Comparison of ENCODE assay signal across 9 mouse cellular contexts in the genomic region with DNA sequence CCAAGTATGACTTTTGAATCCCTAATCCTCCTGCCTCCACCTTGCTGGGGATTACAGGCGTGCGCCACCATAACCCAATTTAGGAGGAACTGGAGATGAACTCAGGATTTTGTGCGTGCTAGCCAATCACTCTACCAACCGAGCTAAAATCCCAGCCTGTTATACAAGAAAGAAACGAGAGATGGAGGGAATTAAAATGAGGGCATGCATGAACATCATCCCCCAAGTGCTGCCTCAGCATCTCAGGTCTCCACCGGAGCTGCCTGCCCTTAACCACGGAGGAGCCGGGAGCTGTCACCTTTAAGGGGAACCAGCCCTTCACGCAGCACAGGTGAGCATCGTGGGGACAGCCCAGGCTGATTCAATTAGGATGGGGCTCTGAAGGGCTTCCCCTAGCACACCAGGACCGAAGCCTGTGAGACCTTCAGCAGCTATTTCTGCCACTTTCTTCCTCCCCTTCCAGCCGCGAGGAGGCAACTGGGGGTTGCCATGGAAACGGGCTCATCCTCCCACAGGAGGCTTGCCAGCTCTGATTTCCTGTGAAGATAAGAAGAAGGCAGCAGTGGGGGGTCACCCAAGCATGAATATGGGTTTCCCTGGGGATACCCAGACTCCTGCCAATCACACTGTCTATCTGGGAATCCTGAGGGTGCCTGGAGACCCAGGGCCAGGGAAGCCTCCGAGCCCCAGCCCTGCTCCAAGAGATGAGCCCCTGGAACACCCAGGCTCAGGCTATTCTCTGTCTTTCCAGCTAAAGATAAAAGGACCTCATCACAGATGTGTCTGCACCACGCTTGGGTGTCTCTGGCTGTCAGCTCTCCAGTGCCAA. TPM values are rescaled to one million over a fixed set of nuclear protein-coding genes. Genes with fewer than 3 reads are reported as not detected.
DNase-seq lines count a peak whose midpoint lies in the region; ATAC-seq and TF ChIP-seq lines count a peak whose summit lies in the region.
"Had no signal": no experiment of that assay in that cellular context is flagged by ENCODE, and none has a peak within 500 bp of the region (broad histone marks: within the 10 kb centered on the region; RNA-seq: fewer than 3 reads in every experiment).

No protein-coding gene starts in this region.

- TF ChIP-seq EP300 in lung, postnatal 0 days (IDR thresholded peaks at IDR 0.05), result no peak

- no peak for ATAC-seq in neural tube, embryonic 11.5 days (ENCODE audit: insufficient read depth, low FRiP score, low TSS enrichment)
- ATAC-seq in hindbrain, embryonic 16.5 days, result peak; percentile 84
- no peak for ATAC-seq in lung, postnatal 0 days
- no peak for ATAC-seq in granulocyte monocyte progenitor cell, adult 5-6 weeks (replicated peaks; ENCODE audit: poor library complexity, severe bottlenecking)

- no peak for TF ChIP-seq CTCF in lung, postnatal 0 days (IDR thresholded peaks at IDR 0.05)

- H3K4me2 ChIP-seq in neural tube, embryonic 11.5 days (ENCODE audit: low read depth), result no peak overlapping the region
- peak overlapping the region; percentile 45 for H3K4me2 ChIP-seq in hindbrain, embryonic 16.5 days (ENCODE audit: low read length)
- no peak overlapping the region for H3K4me2 ChIP-seq in lung, postnatal 0 days (replicated peaks; ENCODE audit: low read depth, low read length)
- H3K4me2 ChIP-seq: lung, embryonic 14.5 days had no signal

- 0 out of 2 replicates have a peak, but pooled peaks cover 2% of the 10 kb centered on the region for H3K4me1 ChIP-seq in neural tube, embryonic 11.5 days (ENCODE audit: control insufficient read depth, insufficient read depth, low read length)
- peaks cover 18% of the 10 kb centered on the region for H3K4me1 ChIP-seq in hindbrain, embryonic 16.5 days (ENCODE audit: control insufficient read depth, insufficient read depth, low read depth, low read length)
- no peaks in the 10 kb centered on the region for H3K4me1 ChIP-seq in lung, postnatal 0 days (ENCODE audit: insufficient read depth, low read depth, low read length)

- H3K36me3 ChIP-seq in neural tube, embryonic 11.5 days (ENCODE audit: control insufficient read depth, insufficient read depth, low read length), result no peaks in the 10 kb centered on the region
- no peaks in the 10 kb centered on the region for H3K36me3 ChIP-seq in hindbrain, embryonic 16.5 days (ENCODE audit: control insufficient read depth, insufficient read depth, low read length)
- H3K36me3 ChIP-seq in lung, postnatal 0 days (ENCODE audit: insufficient read depth, low read length), result no peaks in the 10 kb centered on the region

- DNase-seq in neural tube, embryonic 11.5 days (ENCODE audit: low spot score), result peak; percentile 56
- no peak for DNase-seq in neural tube, embryonic 10.5 days (ENCODE audit: extremely low spot score, low spot score)
- DNase-seq in left cerebral cortex, postnatal 10 days (ENCODE audit: extremely low spot score in 1 of 2, low spot score in 2 of 2), result peak; percentile 87 to 92
- peak; percentile 86 for DNase-seq in right cerebral cortex, postnatal 14 days
- no peak for DNase-seq in lung, postnatal 0 days (ENCODE audit: low spot score)
- DNase-seq in spleen, postnatal 36 days (ENCODE audit: low spot score in 2 of 2), result no peak
- DNase-seq: lung, embryonic 14.5 days had no signal

- H3K27me3 ChIP-seq in neural tube, embryonic 11.5 days (ENCODE audit: control insufficient read depth, insufficient read depth, low read length), result no peaks in the 10 kb centered on the region
- no peaks in the 10 kb centered on the region for H3K27me3 ChIP-seq in hindbrain, embryonic 16.5 days (replicated peaks; ENCODE audit: control insufficient read depth, insufficient read depth, low read length)
- no peaks in the 10 kb centered on the region for H3K27me3 ChIP-seq in lung, postnatal 0 days (replicated peaks; ENCODE audit: insufficient read depth, low read length)

- H3K9me3 ChIP-seq in neural tube, embryonic 11.5 days (ENCODE audit: control insufficient read depth, low read length), result no peaks in the 10 kb centered on the region
- no peaks in the 10 kb centered on the region for H3K9me3 ChIP-seq in hindbrain, embryonic 16.5 days (ENCODE audit: control insufficient read depth, low read length)
- no peaks in the 10 kb centered on the region for H3K9me3 ChIP-seq in lung, postnatal 0 days (ENCODE audit: low read length)

- no peak overlapping the region for H3K9ac ChIP-seq in neural tube, embryonic 11.5 days (ENCODE audit: low read length)
- peak overlapping the region; percentile 46 for H3K9ac ChIP-seq in hindbrain, embryonic 16.5 days (ENCODE audit: low read depth, low read length)
- no peak overlapping the region for H3K9ac ChIP-seq in lung, postnatal 0 days (replicated peaks; ENCODE audit: low read depth)
- H3K9ac ChIP-seq: lung, embryonic 14.5 days had no signal

- H3K4me3 ChIP-seq in neural tube, embryonic 11.5 days (ENCODE audit: low read depth, low read length), result no peak overlapping the region
- 0 out of 2 replicates have a peak overlapping the region, but pooled peaks have one; percentile 12 for H3K4me3 ChIP-seq in hindbrain, embryonic 16.5 days (ENCODE audit: low read length)
- H3K4me3 ChIP-seq in lung, postnatal 0 days (ENCODE audit: low read depth, low read length), result no peak overlapping the region

- 53% methylated on average over 16 of the region's 16 CpGs for WGBS in neural tube, embryonic 11.5 days
- WGBS in hindbrain, embryonic 16.5 days, result 28% methylated on average over 16 of the region's 16 CpGs
- 48% methylated on average over 15 of the region's 16 CpGs for WGBS in lung, postnatal 0 days

- intact Hi-C loops in left cerebral cortex, postnatal 10 days (cut with DNase I), result loop anchor here (5.0 kb wide), 1 partner anchor 129 kb away; no protein-coding TSS in a partner anchor

- no peak overlapping the region for H3K27ac ChIP-seq in neural tube, embryonic 11.5 days (ENCODE audit: low read depth, low read length)
- H3K27ac ChIP-seq in hindbrain, embryonic 16.5 days (ENCODE audit: low read depth, low read length), result peak overlapping the region; percentile 89
- no peak overlapping the region for H3K27ac ChIP-seq in lung, postnatal 0 days (ENCODE audit: low read length)

RNA-seq across cellular contexts. Expression of a gene that starts 11.7 kb away (rescaled TPM):
- polyA plus RNA-seq in neural tube, embryonic 11.5 days (2014; fragmentation: Nextera tagmentation; extraction: Ambion mirVana), result 1.1 TPM in 2 replicates
- polyA plus RNA-seq in hindbrain, embryonic 16.5 days (2015; fragmentation: Nextera tagmentation; extraction: Ambion mirVana), result 3.2 TPM in 2 replicates
- 10 to 100 TPM; 95.0 to 95.2 TPM for total RNA-seq in left cerebral cortex, postnatal 10 days (2021)
- 0.76 and 1.1 TPM in 2 replicates for polyA plus RNA-seq in lung, postnatal 0 days (2015; fragmentation: Nextera tagmentation; extraction: Ambion mirVana)
- 1.3 TPM in 1 of 2 replicates, not detected in the other for total RNA-seq in granulocyte monocyte progenitor cell, adult 5-6 weeks (2014; fragmentation: Nextera tagmentation)
- total RNA-seq in granulocyte monocyte progenitor cell, adult 5-6 weeks (2017), result 0.39 and 1.7 TPM in 2 replicates

RNA-seq across cellular contexts. Expression of a gene that starts 38.7 kb away (rescaled TPM):
- 10.6 and 10.7 TPM in 2 replicates for polyA plus RNA-seq in neural tube, embryonic 11.5 days (2014; fragmentation: Nextera tagmentation; extraction: Ambion mirVana)
- 4.2 and 5.5 TPM in 2 replicates for polyA plus RNA-seq in hindbrain, embryonic 16.5 days (2015; fragmentation: Nextera tagmentation; extraction: Ambion mirVana)
- total RNA-seq in left cerebral cortex, postnatal 10 days (2021), result 1 to 10 TPM; 3.0 TPM
- polyA plus RNA-seq in lung, postnatal 0 days (2015; fragmentation: Nextera tagmentation; extraction: Ambion mirVana), result 32.7 and 37.9 TPM in 2 replicates
- total RNA-seq in granulocyte monocyte progenitor cell, adult 5-6 weeks (2014; fragmentation: Nextera tagmentation), result not detected in 2 replicates
- total RNA-seq in granulocyte monocyte progenitor cell, adult 5-6 weeks (2017), result not detected in 2 replicates

Comparison
In these comparisons a context has a peak if more than half of its experiments do, and no peak if none do; other contexts are left out.
1. DNase-seq: peak in neural tube, embryonic 11.5 days (single experiment), left cerebral cortex, postnatal 10 days (2 of 2) and right cerebral cortex, postnatal 14 days (single experiment); none in neural tube, embryonic 10.5 days (single experiment), lung, postnatal 0 days (single experiment) and spleen, postnatal 36 days (0 of 2).